Mouse (Mus musculus) hindbrain, embryonic 13.5 days (tissue): ENCODE data around the gene Ccdc91. TPM values are rescaled to one million over a fixed set of nuclear protein-coding genes. Genes with fewer than 3 reads are reported as not detected.

Experiments used
- ATAC-seq: fragments of 200-750 bp; cut with Nextera tagmentation; 2 replicates; pipeline ENCODE4 v1.8.0; 2017; ENCODE audit warnings: moderate TSS enrichment; ENCODE audit not compliant: low FRiP score
- H3K27ac ChIP-seq: fragments of 300-500 bp; sonication (generic); 2 replicates; pipeline ENCODE4 v1.5.1; 2015; ENCODE audit warnings: inconsistent platforms, mild to moderate bottlenecking, moderate library complexity
- H3K27me3 ChIP-seq: fragments of 300-500 bp; sonication (generic); 2 replicates; pipeline ENCODE4 v1.6.1; 2015; ENCODE audit warnings: mild to moderate bottlenecking, inconsistent platforms
- H3K36me3 ChIP-seq: fragments of 300-500 bp; sonication (generic); 2 replicates; pipeline ENCODE4 v1.6.1; 2015; ENCODE audit warnings: mild to moderate bottlenecking, inconsistent platforms
- H3K4me1 ChIP-seq: fragments of 300-500 bp; sonication (generic); replicated peaks from 2 replicates; pipeline ENCODE4 v1.6.1; 2015; ENCODE audit warnings: inconsistent platforms
- H3K4me2 ChIP-seq: fragments of 300-500 bp; sonication (generic); 2 replicates; pipeline ENCODE4 v1.6.1; 2015; ENCODE audit warnings: inconsistent platforms, mild to moderate bottlenecking, moderate library complexity
- H3K4me3 ChIP-seq: fragments of 300-500 bp; sonication (generic); 2 replicates; pipeline ENCODE4 v1.5.1; 2015; ENCODE audit warnings: mild to moderate bottlenecking, inconsistent platforms
- H3K9ac ChIP-seq: fragments of 300-500 bp; sonication (generic); 2 replicates; pipeline ENCODE4 v1.6.1; 2015; ENCODE audit warnings: mild to moderate bottlenecking, inconsistent platforms
- H3K9me3 ChIP-seq: fragments of 300-500 bp; sonication (generic); 2 replicates; pipeline ENCODE4 v1.6.1; 2016; ENCODE audit warnings: inconsistent platforms
- WGBS: fragments of 180-500 bp; shearing (Covaris S2); methylation state at CpG from one replicate; pipeline ENCODE4 v1.1.7; 2015; 5-methylcytosine and 5-hydroxymethylcytosine counted together
- polyA plus RNA-seq: library from polyadenylated mRNA; unstranded; fragments of >200 nt; fragmentation: Nextera tagmentation; extraction: Ambion mirVana; gene quantifications from 2 replicates; pipeline ENCODE4 v1.2.1, GENCODE M21; 2015

Ccdc91 gene
- polyA plus RNA-seq, 1 experiment from 2014 or later = 44.4 TPM

GRCm38 (mm10) chr6:147575183-147575784 is 99.7 kb downstream of the Ccdc91 start:
- no peak overlapping the region for H3K27ac ChIP-seq
- WGBS = 61% methylated on average over 11 of the region's 11 CpGs

GRCm38 (mm10) chr6:147587675-147588074 is 112.0 kb downstream of the Ccdc91 start:
- no peaks in the 10 kb centered on the region for H3K9me3 ChIP-seq
- H3K4me2 ChIP-seq = no peak overlapping the region
- WGBS = 55% methylated on average over 3 of the region's 3 CpGs
- peaks cover 9% of the 10 kb centered on the region; the same call in 1 of the 2 replicates for H3K36me3 ChIP-seq
- ATAC-seq = no peak
- H3K4me3 ChIP-seq = no peak overlapping the region
- H3K9ac ChIP-seq = no peak overlapping the region
- no peaks in the 10 kb centered on the region for H3K27me3 ChIP-seq
- 0 out of 2 replicates have a peak, but pooled peaks cover 3% of the 10 kb centered on the region for H3K4me1 ChIP-seq
- no peak overlapping the region for H3K27ac ChIP-seq

More at GRCm38 (mm10) chr6:147575183-147575784, 99.7 kb downstream of the Ccdc91 start:
- Histone ChIP-seq H3K4me1 (peaks cover 11% of the 10 kb centered on the region), H3K9ac (no peak overlapping the region), H3K9me3 (no peaks in the 10 kb centered on the region), H3K4me3 (no peak overlapping the region), H3K4me2 (no peak overlapping the region), H3K36me3 (no peaks in the 10 kb centered on the region), H3K27me3 (no peaks in the 10 kb centered on the region)
- ATAC-seq = no peak

- Histone ChIP-seq H3K9ac (no peak overlapping the region), H3K4me3 (no peak overlapping the region), H3K27ac (no peak overlapping the region), H3K4me2 (no peak overlapping the region), H3K27me3 (no peaks in the 10 kb centered on the region), H3K9me3 (no peaks in the 10 kb centered on the region), H3K4me1 (no peaks in the 10 kb centered on the region), H3K36me3 (peaks cover 4% of the 10 kb centered on the region; the same call in 1 of the 2 replicates)
- ATAC-seq = no peak
- 84% methylated on average over 10 of the region's 10 CpGs for WGBS
Measured at GRCm38 (mm10) chr6:147606666-147607065, 131.0 kb downstream of the Ccdc91 start.

GRCm38 (mm10) chr6:147607613-147608012 is 132.0 kb downstream of the Ccdc91 start:
- peaks cover 7% of the 10 kb centered on the region; the same call in 1 of the 2 replicates for H3K36me3 ChIP-seq
- ATAC-seq = no peak

GRCm38 (mm10) chr6:147615306-147615705 is 139.7 kb downstream of the Ccdc91 start:
- no peak overlapping the region for H3K4me2 ChIP-seq
- H3K36me3 ChIP-seq = peaks cover 9% of the 10 kb centered on the region
- H3K27me3 ChIP-seq = no peaks in the 10 kb centered on the region
- ATAC-seq = no peak
- no peaks in the 10 kb centered on the region for H3K4me1 ChIP-seq
- H3K27ac ChIP-seq = no peak overlapping the region
- no peak overlapping the region for H3K4me3 ChIP-seq
- H3K9ac ChIP-seq = no peak overlapping the region
- no peaks in the 10 kb centered on the region for H3K9me3 ChIP-seq
- WGBS = 80% methylated on average over 2 of the region's 2 CpGs

More at GRCm38 (mm10) chr6:147607613-147608012, 132.0 kb downstream of the Ccdc91 start:
- WGBS = 60% methylated on average over 6 of the region's 6 CpGs
- Histone ChIP-seq H3K4me2 (no peak overlapping the region), H3K9me3 (no peaks in the 10 kb centered on the region), H3K27me3 (no peaks in the 10 kb centered on the region), H3K9ac (no peak overlapping the region), H3K4me3 (no peak overlapping the region), H3K4me1 (no peaks in the 10 kb centered on the region), H3K27ac (no peak overlapping the region)

GRCm38 (mm10) chr6:147623142-147623541 is 147.5 kb downstream of the Ccdc91 start:
- no peak overlapping the region for H3K4me2 ChIP-seq
- no peaks in the 10 kb centered on the region for H3K4me1 ChIP-seq
- no peak overlapping the region for H3K4me3 ChIP-seq
- no peak for ATAC-seq
- no peaks in the 10 kb centered on the region for H3K36me3 ChIP-seq
- WGBS = 85% methylated on average over 3 of the region's 3 CpGs
- H3K9me3 ChIP-seq = no peaks in the 10 kb centered on the region
- H3K27ac ChIP-seq = no peak overlapping the region
- H3K27me3 ChIP-seq = no peaks in the 10 kb centered on the region
- H3K9ac ChIP-seq = no peak overlapping the region

- Histone ChIP-seq H3K27me3 (no peaks in the 10 kb centered on the region), H3K27ac (no peak overlapping the region), H3K36me3 (peaks cover 8% of the 10 kb centered on the region; the same call in 1 of the 2 replicates), H3K4me3 (no peak overlapping the region), H3K4me2 (no peak overlapping the region), H3K4me1 (no peaks in the 10 kb centered on the region), H3K9ac (no peak overlapping the region), H3K9me3 (no peaks in the 10 kb centered on the region)
- no peak for ATAC-seq
- 87% methylated on average over 5 of the region's 5 CpGs for WGBS
Measured at GRCm38 (mm10) chr6:147636464-147636863, 160.8 kb downstream of the Ccdc91 start.

- Histone ChIP-seq H3K4me1 (no peaks in the 10 kb centered on the region), H3K9ac (no peak overlapping the region), H3K9me3 (no peaks in the 10 kb centered on the region), H3K27ac (no peak overlapping the region), H3K4me3 (no peak overlapping the region), H3K36me3 (no peaks in the 10 kb centered on the region), H3K4me2 (no peak overlapping the region), H3K27me3 (no peaks in the 10 kb centered on the region)
- 86% methylated on average over 7 of the region's 7 CpGs for WGBS
- ATAC-seq = no peak
Measured at GRCm38 (mm10) chr6:147643875-147644274, 168.2 kb downstream of the Ccdc91 start.

GRCm38 (mm10) chr6:147644391-147644790 is 168.8 kb downstream of the Ccdc91 start:
- no peaks in the 10 kb centered on the region for H3K9me3 ChIP-seq
- H3K4me2 ChIP-seq = no peak overlapping the region
- H3K4me3 ChIP-seq = no peak overlapping the region
- H3K27ac ChIP-seq = no peak overlapping the region
- no peaks in the 10 kb centered on the region for H3K4me1 ChIP-seq
- H3K9ac ChIP-seq = no peak overlapping the region
- H3K36me3 ChIP-seq = no peaks in the 10 kb centered on the region
- no peak for ATAC-seq
- no peaks in the 10 kb centered on the region for H3K27me3 ChIP-seq

- Histone ChIP-seq H3K9ac (no peak overlapping the region), H3K36me3 (no peaks in the 10 kb centered on the region), H3K9me3 (no peaks in the 10 kb centered on the region), H3K27me3 (no peaks in the 10 kb centered on the region), H3K27ac (no peak overlapping the region), H3K4me1 (no peaks in the 10 kb centered on the region), H3K4me2 (no peak overlapping the region), H3K4me3 (no peak overlapping the region)
- WGBS = 82% methylated on average over 11 of the region's 11 CpGs
- no peak for ATAC-seq
Measured at GRCm38 (mm10) chr6:147646401-147646968, 170.9 kb downstream of the Ccdc91 start.

- H3K9me3 ChIP-seq = no peaks in the 10 kb centered on the region
- no peak for ATAC-seq
- no peak overlapping the region for H3K9ac ChIP-seq
- H3K4me3 ChIP-seq = no peak overlapping the region
- H3K27me3 ChIP-seq = no peaks in the 10 kb centered on the region
- no peak overlapping the region for H3K4me2 ChIP-seq
- H3K27ac ChIP-seq = no peak overlapping the region
- H3K36me3 ChIP-seq = no peaks in the 10 kb centered on the region
- H3K4me1 ChIP-seq = no peaks in the 10 kb centered on the region
Measured at GRCm38 (mm10) chr6:147658025-147658424, 182.4 kb downstream of the Ccdc91 start.

GRCm38 (mm10) chr6:147660718-147661117 is 185.1 kb downstream of the Ccdc91 start:
- ATAC-seq = no peak
- Histone ChIP-seq H3K9me3 (no peaks in the 10 kb centered on the region), H3K4me1 (no peaks in the 10 kb centered on the region), H3K27me3 (no peaks in the 10 kb centered on the region), H3K4me3 (no peak overlapping the region), H3K27ac (no peak overlapping the region), H3K36me3 (no peaks in the 10 kb centered on the region), H3K4me2 (no peak overlapping the region), H3K9ac (no peak overlapping the region)
- WGBS = 75% methylated on average over 1 of the region's 1 CpGs

GRCm38 (mm10) chr6:147661841-147662240 is 186.2 kb downstream of the Ccdc91 start:
- WGBS = 76% methylated on average over 4 of the region's 4 CpGs
- Histone ChIP-seq H3K27me3 (no peaks in the 10 kb centered on the region), H3K4me3 (no peak overlapping the region), H3K4me1 (no peaks in the 10 kb centered on the region), H3K9ac (no peak overlapping the region), H3K36me3 (no peaks in the 10 kb centered on the region), H3K27ac (no peak overlapping the region), H3K9me3 (no peaks in the 10 kb centered on the region), H3K4me2 (no peak overlapping the region)
- ATAC-seq = no peak
